Mouse (Mus musculus): ENCODE measurements at regions not wholly inside any gene's neighbourhood (a gene's known extent, or its start where the extent isn't known, plus 50 kb on each side); places are given as distances from the start of the nearest gene placed in this dataset.

DNA sequence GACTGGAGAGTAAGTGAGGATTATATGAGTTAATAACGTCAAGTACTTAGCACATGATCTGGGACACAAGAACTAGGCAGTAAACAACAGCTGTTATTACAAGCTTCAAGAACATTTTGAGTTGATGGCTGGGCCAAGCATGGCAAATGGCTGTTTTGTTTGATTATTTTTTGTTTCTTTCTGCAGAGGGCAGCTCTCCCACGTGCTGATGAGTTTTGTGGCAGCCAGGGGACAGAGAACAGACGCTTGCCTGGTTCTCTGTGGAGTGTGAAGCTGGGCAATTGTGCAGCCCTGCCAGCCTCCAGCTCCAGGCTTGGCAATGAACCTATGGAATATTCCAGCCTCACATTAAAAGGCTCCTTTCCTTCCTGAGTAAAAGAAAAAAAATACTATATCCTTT is 592.2 kb downstream of the Tox3 start:
- 49% methylated on average over 3 of the region's 3 CpGs for WGBS
- Histone ChIP-seq H3K4me3 (replicated peaks; ENCODE audit: control insufficient read depth, low read depth, low read length) (no peak overlapping the region), H3K4me1 (ENCODE audit: control insufficient read depth, insufficient read depth, low read length) (no peaks in the 10 kb centered on the region), H3K27ac (ENCODE audit: control insufficient read depth, insufficient read depth, low read depth, low read length, poor library complexity) (no peak overlapping the region)
- TF ChIP-seq POLR2A (IDR thresholded peaks at IDR 0.05; ENCODE audit: borderline replicate concordance, control insufficient read depth, low read depth, low read length): no peak

DNA sequence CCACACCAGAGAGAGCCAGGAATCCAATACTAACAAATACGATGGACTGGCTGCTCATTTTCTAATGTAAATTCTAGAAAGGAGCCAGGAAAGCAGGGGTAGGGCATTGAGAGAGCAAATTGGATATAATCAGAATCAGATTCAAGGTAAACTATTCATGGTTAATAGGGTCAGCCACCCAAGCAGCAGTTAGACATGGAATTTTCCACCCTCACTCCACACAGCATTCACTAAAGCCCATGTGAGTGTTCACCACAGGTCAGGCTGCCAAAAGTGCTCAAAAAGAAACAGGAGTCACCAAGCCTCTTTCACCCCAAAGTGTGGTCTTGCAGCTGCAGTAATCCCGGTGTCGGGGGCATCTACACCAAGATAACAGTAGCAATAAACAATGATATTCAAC is 596.9 kb downstream of the Tox3 start:
- WGBS: 75% methylated on average over 3 of the region's 3 CpGs

DNA sequence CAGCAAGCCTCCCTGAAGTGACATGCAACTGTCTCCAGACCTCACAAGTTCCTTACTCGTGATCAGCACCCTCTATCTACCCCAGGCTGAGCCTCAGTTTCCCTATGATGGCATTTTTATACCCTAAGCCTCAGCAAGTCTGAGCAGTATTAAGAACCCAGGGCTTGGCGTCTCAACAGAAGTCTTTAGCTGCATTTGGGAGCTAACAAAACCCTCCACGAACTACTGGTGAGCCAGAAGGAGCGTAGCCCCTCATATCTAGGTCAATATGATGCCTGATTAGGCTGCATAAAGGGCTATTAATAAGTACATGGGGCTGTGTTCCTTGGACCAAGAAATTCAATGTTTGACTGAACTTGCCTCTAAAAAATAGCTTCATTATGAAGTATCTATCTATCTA is 600.4 kb downstream of the Tox3 start:
- no peak overlapping the region for H3K4me3 ChIP-seq (replicated peaks; ENCODE audit: control insufficient read depth, low read depth, low read length)
- H3K4me1 ChIP-seq (ENCODE audit: control insufficient read depth, insufficient read depth, low read length): no peaks in the 10 kb centered on the region
- WGBS: 60% methylated on average over 4 of the region's 4 CpGs
- no peak overlapping the region for H3K27ac ChIP-seq (ENCODE audit: control insufficient read depth, insufficient read depth, low read depth, low read length, poor library complexity)
- no peak for TF ChIP-seq CTCF (IDR thresholded peaks at IDR 0.05; ENCODE audit: control insufficient read depth, insufficient read depth, low read length)
- no peak for TF ChIP-seq POLR2A (IDR thresholded peaks at IDR 0.05; ENCODE audit: borderline replicate concordance, control insufficient read depth, low read depth, low read length)

More for the DNA sequence above, 596.9 kb downstream of the Tox3 start:
- H3K4me3 ChIP-seq (replicated peaks; ENCODE audit: control insufficient read depth, low read depth, low read length): no peak overlapping the region
- no peak for TF ChIP-seq CTCF (IDR thresholded peaks at IDR 0.05; ENCODE audit: control insufficient read depth, insufficient read depth, low read length)
- TF ChIP-seq POLR2A (IDR thresholded peaks at IDR 0.05; ENCODE audit: borderline replicate concordance, control insufficient read depth, low read depth, low read length): no peak
- no peak overlapping the region for H3K27ac ChIP-seq (ENCODE audit: control insufficient read depth, insufficient read depth, low read depth, low read length, poor library complexity)
- H3K4me1 ChIP-seq (ENCODE audit: control insufficient read depth, insufficient read depth, low read length): no peaks in the 10 kb centered on the region

DNA sequence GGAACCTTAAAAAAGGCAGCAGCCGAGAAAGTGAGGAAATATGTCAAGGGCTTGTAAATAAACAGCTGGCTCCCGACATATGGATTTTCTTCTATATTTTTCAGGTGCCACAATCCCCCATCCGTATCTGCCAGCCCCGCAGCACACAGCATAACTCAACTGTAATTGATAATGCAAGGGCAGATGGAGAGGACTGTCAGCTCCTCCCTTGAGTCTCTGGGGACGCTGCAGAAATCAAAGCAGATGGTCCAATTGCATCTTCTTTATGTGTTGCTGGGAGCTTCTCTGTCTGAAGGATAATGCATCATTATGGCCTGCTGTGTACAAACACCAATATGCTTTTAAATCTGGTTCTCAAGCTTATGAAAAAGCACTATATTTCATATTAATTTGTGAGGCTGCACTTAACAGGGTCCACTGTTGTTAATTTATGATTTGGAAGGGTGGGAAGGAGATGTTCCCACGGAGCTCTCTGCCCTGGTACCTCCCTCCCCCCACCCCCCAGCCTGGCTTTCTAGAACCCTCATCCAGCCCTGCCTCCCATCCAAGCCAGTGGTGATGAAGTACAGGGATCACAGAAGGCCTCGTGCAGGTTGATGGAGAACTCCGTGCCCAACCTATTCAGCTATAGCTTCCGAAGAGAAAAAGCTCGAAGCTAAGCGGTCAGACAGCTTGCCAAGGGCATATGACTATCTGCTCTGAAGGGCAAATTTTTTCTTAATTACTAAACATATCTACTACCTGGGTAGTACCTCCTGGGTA is 603.7 kb downstream of the Tox3 start:
- Histone ChIP-seq H3K27ac (ENCODE audit: control insufficient read depth, insufficient read depth, low read depth, low read length, poor library complexity) (no peak overlapping the region), H3K4me3 (replicated peaks; ENCODE audit: control insufficient read depth, low read depth, low read length) (no peak overlapping the region), H3K4me1 (ENCODE audit: control insufficient read depth, insufficient read depth, low read length) (no peaks in the 10 kb centered on the region)
- 77% methylated on average over 11 of the region's 11 CpGs for WGBS
- TF ChIP-seq POLR2A (IDR thresholded peaks at IDR 0.05; ENCODE audit: borderline replicate concordance, control insufficient read depth, low read depth, low read length) (no peak), CTCF (IDR thresholded peaks at IDR 0.05; ENCODE audit: control insufficient read depth, insufficient read depth, low read length) (no peak)

DNA sequence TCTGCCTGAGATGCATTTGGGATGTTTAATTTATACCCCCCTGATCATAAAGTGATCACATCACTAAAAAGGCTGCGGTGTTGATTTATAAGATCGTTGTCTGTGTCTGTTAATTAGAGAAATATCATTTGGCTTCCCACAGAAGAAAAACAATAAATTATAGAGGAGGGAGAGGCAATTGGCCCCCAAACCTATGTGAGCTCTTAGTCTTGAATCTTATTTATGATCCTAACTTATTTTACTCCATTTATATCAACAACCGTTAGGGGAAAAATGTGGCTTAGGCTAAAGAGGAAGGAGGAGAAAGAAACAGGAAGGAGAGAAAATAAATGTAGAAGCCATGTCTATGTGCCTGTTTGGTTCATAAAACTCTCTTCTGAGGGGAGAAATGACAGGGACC is 609.5 kb downstream of the Tox3 start:
- Histone ChIP-seq H3K4me3 (replicated peaks; ENCODE audit: control insufficient read depth, low read depth, low read length) (no peak overlapping the region), H3K4me1 (ENCODE audit: control insufficient read depth, insufficient read depth, low read length) (no peaks in the 10 kb centered on the region), H3K27ac (ENCODE audit: control insufficient read depth, insufficient read depth, low read depth, low read length, poor library complexity) (no peak overlapping the region)
- 70% methylated on average over 3 of the region's 3 CpGs for WGBS
- TF ChIP-seq CTCF (IDR thresholded peaks at IDR 0.05; ENCODE audit: control insufficient read depth, insufficient read depth, low read length): no peak
- TF ChIP-seq POLR2A (IDR thresholded peaks at IDR 0.05; ENCODE audit: borderline replicate concordance, control insufficient read depth, low read depth, low read length): no peak

DNA sequence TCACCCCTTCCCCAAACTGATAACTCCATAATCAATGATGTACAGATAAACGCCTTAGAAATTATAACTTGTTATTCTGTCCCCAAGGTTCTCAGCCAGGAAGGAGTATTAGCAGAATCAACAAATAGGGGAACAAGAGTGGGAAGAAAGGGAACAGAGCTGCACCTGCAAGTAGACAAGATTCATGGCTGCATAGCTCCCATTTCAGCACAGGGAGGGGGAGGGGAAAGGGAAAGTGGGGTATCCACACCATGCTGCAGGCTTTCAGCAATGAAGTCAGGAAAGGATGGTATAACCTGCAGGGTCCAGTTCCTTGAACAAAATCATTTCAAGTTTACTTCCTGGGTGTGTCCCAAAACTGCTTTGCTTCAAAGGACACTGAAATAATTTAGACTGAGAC is 610.5 kb downstream of the Tox3 start:
- Histone ChIP-seq H3K27ac (ENCODE audit: control insufficient read depth, insufficient read depth, low read depth, low read length, poor library complexity) (no peak overlapping the region), H3K4me3 (replicated peaks; ENCODE audit: control insufficient read depth, low read depth, low read length) (no peak overlapping the region), H3K4me1 (ENCODE audit: control insufficient read depth, insufficient read depth, low read length) (no peaks in the 10 kb centered on the region)
- WGBS: 82% methylated on average over 1 of the region's 1 CpGs
- no peak for TF ChIP-seq POLR2A (IDR thresholded peaks at IDR 0.05; ENCODE audit: borderline replicate concordance, control insufficient read depth, low read depth, low read length)
- no peak for TF ChIP-seq CTCF (IDR thresholded peaks at IDR 0.05; ENCODE audit: control insufficient read depth, insufficient read depth, low read length)

DNA sequence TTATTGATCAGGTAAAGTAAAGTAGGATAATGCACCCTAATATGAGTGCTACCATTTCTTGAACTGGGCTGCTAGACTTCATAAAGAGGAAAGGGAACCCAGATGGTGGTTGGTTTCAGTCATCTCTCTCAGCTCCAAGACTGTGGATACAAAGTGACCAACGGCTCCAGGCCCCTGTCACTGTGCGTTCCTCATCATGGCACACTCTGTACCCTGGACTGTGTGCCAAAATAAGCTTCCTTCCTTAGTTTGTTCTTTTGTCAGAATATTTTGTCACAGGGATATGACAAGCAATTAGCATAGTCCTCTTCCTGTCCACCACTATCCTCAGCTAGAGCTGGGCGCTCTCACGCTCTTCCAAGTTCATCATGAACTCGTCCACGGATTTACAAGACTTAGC is 620.9 kb downstream of the Tox3 start:
- TF ChIP-seq CTCF (IDR thresholded peaks at IDR 0.05; ENCODE audit: control insufficient read depth, insufficient read depth, low read length) (no peak), POLR2A (IDR thresholded peaks at IDR 0.05; ENCODE audit: borderline replicate concordance, control insufficient read depth, low read depth, low read length) (no peak)
- H3K4me1 ChIP-seq (ENCODE audit: control insufficient read depth, insufficient read depth, low read length): no peaks in the 10 kb centered on the region
- 76% methylated on average over 6 of the region's 6 CpGs for whole genome bisulfite sequencing
- H3K27ac ChIP-seq (ENCODE audit: control insufficient read depth, insufficient read depth, low read depth, low read length, poor library complexity): no peak overlapping the region
- no peak overlapping the region for H3K4me3 ChIP-seq (replicated peaks; ENCODE audit: control insufficient read depth, low read depth, low read length)

DNA sequence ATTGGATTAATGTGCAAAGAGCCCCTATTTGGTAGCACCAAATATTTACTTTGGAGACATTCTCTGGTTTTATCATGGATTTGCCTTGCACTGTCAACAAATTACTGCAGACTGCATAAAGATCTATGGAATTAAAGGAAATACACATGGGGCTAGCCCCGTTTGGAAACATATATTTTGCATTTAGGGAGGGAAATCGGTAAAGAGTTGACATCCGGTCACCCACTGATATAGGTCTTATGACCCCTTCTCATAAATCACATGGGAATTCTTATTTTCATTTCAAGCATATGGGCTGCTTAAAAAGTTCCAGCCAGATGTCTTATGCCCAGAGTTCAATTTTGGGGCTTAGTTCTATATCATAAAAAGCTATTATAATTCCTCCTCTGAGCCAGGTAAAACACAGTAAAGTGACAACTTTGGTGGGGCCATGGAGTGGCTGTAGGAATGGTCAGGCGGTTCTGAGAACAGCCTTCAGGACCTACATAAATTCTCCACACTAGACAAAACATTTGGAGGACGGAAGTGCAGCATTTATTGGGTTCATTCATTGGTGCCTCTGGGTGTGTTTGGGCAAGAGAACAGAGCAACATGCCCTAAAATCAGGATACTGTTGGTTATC is 626.3 kb downstream of the Tox3 start:
- TF ChIP-seq POLR2A (IDR thresholded peaks at IDR 0.05; ENCODE audit: borderline replicate concordance, control insufficient read depth, low read depth, low read length) (no peak), CTCF (IDR thresholded peaks at IDR 0.05; ENCODE audit: control insufficient read depth, insufficient read depth, low read length) (no peak)
- 77% methylated on average over 5 of the region's 5 CpGs for WGBS
- H3K4me3 ChIP-seq (replicated peaks; ENCODE audit: control insufficient read depth, low read depth, low read length): no peak overlapping the region
- no peak overlapping the region for H3K27ac ChIP-seq (ENCODE audit: control insufficient read depth, insufficient read depth, low read depth, low read length, poor library complexity)
- no peaks in the 10 kb centered on the region for H3K4me1 ChIP-seq (ENCODE audit: control insufficient read depth, insufficient read depth, low read length)

All from bone marrow, adult 2 months (tissue).